Mouse (Mus musculus): Measurements from ENCODE around the gene Pibf1.

Gene Pibf1

DNA sequence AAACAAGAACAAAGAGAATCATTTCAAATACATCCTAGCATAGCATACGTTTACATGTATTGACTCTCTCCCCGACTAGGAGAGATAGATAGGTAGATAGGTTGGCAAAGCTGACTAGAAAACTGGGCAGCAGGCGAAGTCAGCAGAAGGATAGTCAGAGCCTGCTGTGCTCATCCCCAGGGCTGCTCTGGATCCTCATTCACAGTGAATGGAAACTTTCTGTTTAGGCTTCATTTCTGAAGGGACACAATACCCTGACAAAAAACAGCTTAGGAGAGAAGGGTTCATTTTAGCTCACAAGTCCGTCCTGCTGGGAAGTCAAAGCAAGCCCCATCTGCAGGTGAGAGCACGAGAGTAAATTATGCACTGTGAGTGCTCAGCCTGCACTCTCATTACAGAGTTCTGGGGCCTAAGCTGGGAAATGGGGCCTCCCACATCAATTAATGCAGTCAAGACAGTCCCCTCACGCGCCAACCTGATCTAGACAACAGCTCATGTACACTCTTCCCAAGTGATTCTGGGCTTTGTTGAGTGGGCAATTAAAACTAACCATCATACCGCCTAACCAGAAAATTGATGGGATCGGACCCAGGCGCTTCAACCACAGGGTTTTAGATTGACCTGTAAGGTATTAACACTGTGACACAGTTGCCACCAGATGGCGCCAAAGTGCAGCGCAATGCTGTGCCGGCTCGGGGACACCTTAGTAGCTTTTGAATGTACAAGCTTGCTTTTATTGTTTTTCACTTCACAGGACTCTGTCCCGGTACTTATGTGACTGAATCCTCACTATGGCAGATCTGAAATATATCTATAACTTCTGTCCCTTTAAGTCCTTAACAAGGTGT, 42.8 kb downstream of the Pibf1 start:
- peak; percentile 33 for DNase-seq (ENCODE audit: low spot score)

DNA sequence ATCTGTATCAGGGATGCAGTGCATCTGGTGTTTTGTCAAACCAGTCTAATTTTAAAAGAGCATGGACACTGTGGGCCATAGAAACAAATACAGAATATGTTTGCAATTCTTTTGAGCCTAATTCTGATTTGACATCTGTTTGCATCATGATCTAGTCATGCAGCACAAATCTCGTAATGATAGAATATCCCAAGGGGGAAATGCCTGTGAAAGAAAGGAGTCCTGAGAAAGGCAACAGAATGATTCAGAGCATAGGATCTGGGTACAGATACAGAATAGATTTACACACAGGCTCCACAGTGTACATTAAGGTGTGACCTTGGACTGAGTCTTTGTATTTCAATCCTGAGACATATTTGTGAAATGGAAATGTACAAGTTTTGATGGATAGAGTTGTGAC, 47.6 kb downstream of the Pibf1 start:
- no peak for DNase-seq (ENCODE audit: low spot score)

DNA sequence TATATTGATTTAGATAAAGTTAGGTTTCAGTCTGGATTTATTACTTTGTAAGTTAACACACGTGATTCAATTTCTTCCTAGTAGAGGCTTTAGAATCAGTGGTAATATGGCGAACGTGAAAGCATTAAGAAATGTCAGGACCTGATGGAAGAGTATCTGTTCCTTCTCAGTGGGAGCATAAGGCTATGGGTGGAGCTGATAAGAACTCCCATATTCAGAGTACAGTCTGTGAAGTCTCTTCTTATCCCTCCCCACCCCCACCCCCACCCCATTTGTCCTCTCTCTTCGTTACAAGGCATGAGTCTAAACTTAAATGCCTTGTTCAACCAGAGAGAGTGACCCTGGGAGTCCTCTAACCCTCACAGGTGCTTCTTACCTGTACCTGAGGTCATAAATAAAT, 53.5 kb downstream of the Pibf1 start:
- DNase-seq (ENCODE audit: low spot score): no peak

DNA sequence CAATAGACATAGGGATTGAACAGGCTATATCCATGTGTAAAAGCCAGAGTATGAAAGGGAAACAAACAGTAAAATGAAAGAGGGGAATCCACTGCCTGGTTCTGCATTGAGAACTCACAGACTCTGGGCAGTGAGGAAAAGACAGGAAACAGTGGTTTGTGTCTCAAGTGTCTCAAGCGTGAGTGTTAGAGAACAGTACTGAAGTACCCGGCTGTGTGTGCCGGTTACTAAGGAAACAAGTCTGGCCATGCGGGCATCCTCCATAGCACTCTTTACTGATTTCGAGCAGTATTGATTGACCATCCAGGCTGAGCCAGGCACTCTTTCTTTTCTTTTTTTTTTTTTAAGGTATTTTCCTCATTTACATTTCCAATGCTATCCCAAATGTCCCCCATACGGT, 60.7 kb downstream of the Pibf1 start:
- DNase-seq (ENCODE audit: low spot score): no peak

DNA sequence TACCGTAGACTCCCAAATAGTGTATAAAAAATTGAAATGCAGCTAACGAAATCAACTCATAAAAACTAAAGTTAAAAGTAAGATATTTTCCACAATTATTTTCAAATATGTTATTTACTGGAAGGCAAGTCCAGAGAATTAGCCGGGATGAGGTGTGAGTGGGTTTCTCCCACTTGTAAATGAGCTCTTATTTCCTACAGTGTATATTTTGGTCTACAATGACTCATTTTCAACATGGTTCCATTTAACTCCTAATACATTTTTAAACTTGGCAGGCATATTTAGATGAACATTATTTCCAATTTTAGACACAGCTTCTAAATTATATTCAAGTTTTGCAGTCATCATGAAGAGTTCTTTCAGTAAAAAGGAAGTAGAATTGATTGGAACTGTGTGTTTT, 63.8 kb downstream of the Pibf1 start:
- DNase-seq (ENCODE audit: low spot score): no peak

DNA sequence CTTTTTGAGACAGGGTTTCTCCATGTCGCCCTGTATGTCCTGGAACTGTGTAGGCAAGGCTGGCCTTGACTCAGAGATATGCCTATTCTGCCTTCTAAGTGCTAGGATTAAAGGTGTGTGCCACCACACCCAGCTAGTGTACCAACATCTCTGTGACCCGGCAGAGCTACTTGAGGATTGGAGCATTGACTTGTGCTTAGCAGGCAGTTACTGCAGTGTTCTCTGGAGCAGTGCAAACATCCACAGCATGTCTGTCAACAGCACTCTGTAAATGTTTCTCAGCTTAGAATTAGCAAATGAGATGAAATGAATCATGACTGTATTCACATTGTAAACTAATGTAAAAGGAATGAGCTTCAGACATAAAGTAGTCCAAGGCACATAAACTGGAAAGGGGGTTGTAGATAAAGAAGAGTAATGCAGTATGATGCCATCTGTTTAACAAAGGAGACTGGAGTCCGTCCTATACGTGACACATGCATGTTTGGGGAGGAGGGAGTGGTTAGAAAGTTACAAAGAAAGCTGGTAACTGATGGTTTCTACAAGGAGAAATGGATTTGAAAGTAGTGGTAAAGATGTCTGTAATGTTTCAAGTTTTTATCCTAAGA, 75.0 kb downstream of the Pibf1 start:
- DNase-seq (ENCODE audit: low spot score): no peak

DNA sequence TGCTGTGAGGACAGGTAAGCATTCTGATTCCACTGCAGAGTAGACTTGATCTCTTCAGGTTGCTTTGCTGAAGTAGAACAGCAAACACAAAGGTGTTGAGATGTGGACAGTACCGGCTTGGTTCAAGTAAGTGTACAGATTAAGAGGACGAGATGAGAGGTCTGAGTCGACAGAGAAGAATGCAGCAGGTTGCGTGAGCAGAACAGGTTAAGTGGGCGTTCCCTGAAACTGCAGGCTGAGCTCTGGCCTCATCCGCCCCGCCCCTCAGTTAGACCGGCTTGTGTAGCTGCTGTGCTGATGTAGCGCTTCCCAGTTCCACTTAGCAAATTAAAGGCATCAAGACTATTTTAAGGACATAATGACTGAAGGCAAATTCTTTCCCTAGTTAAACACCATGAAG, 77.3 kb downstream of the Pibf1 start:
- DNase-seq (ENCODE audit: low spot score): no peak

DNA sequence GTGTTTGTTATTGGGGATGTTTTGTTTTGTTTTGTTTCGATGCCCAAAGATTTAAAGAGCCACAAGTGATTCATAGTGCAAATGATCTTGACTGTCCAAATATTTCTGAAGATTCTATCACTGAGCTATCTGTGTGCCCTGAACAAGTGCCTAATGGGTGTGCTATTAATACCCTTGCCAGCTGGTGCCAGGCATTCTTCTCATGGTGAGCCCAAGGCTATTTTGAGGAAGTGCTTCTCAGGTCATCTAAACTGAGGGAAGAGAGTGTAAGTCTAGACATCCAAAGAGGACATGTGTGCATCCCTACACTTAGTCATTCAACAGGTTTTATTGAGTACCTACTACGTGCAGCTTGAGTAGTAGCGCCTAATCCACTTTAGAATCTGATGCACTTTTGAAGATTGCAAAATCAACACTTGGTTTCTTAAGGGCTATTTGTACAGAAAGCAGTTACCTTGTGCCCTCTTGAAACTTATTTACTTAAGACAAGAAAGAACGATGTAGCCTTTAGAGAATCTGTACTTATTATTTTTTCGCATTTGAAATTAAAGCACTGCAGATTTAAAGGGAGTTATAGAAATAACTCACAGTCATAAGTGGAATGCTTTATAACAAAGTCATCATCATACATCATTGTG, 91.0 kb downstream of the Pibf1 start:
- DNase-seq (ENCODE audit: low spot score): no peak

DNA sequence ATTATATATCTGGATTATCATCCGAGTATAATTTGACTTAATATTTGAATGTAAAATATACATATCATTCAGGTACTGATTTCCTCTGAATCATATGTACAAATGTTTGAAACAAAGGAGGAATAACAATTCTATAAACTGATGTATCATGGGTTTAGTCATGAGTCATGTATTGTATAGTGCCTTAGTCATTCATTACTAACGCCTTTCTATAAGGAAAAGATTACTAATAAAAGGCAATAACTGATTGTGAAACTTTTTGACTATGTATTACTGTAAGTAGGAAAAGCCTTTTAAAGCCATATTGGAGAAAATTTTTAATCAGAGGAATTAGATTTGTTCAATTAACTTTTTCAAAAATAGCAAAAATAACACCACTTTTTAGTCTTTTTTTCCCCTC, 106.6 kb downstream of the Pibf1 start:
- no peak for DNase-seq (ENCODE audit: low spot score)

DNA sequence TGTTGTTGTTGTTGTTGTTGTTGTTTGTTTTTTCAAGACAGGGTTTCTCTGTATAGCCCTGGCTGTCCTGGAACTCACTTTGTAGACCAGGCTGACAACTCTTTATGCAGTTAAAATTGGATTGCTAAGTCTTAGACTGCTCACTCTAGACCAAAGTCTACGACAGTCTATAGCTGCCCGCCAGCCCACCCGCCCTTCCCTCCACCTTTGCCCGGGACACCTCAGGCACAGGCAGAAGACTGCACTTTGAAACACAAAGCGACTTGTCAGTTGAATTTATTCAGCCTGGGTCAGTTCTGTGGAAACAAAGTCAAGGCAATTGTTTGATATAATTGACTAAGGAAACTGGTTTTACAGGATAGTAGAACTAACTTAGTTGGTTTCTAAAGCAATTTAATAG, 107.4 kb downstream of the Pibf1 start:
- no peak for DNase-seq (ENCODE audit: low spot score)

DNA sequence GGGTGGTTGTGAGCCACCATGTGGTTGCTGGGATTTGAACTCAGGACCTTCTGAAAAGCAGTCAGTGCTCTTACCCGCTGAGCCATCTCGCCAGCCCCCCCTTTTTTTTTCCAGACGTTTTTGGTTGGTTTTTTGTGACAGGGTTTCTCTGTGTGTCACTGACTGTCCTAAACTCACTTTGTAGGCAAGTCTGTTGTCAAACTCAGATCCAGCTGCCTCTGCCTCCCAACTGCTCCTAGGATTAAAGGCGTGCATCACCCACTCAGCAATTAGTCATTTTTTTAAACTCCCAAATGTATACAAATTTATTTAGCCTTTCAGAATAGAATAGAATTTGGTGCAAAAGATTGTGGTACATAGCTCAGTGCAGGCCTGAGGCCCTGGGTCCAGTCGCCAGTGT, 111.2 kb downstream of the Pibf1 start:
- DNase-seq (ENCODE audit: low spot score): no peak

DNA sequence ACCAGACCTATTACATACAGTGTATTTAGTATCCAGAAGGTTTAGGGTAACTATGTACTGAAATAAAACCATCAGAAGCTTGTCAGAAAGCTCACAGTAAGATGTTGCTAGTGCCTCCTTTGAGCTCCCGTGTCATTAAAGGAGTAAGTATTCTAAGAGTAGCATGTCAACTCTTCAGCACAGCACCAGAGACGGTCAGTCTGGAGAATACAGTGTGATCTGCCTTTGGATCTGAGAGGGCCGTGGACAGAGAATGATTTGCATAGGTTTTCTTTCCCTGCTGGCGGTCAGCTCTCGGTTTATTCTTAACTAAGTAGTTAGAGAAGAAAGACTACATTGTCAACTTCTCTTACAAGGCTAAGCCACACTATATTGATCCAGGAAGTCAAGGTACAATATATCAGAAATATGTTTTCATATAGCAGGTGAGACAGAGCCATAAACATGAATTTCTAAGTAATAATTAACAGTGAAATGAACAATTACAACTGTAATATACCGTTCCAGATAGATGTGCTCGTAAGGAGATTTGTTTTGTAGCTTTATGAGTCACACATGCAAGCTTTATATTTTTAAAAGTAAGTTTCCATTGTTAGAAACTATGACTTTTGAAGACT, 119.3 kb downstream of the Pibf1 start:
- DNase-seq (ENCODE audit: low spot score): no peak

DNA sequence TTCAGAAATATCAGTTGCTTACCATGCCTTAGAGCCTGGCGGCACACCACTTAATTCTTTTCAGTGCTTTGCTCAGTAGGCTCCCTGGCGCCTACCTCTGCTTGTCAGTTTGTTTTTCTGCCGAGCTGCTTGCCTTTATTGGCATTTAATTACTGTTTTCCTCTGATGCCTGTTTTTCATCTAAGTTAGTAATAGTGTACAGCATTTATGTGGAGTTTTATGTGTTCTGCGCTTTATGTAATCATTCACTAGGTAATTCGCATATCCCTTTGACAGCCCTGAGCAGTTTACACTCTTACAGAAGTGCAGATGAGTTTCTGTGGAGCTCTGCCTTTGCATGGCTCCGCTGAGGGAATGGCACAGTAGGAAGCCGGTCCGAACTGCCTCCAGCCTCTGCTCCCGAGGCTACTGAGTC, 120.5 kb downstream of the Pibf1 start:
- no peak for DNase-seq (ENCODE audit: low spot score)

DNA sequence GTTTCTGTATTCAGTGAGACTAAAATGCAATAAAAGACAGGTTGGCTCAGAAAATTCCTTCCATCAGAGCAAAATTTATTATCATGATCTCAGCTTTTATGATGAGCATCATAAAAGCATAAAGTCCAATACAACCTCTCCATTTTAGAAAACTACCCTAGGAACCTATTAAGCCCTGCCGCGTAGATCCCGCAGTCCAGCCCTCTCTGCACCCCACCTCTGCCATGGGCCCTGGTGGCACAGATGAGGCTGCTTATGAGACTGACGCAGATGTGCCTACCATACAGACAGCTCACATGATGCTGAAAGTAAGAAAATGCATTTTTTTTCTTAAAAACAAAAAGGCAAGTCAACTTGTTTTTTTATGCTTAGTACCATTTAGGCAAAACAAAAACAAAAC, 126.7 kb downstream of the Pibf1 start:
- DNase-seq (ENCODE audit: low spot score): no peak

DNA sequence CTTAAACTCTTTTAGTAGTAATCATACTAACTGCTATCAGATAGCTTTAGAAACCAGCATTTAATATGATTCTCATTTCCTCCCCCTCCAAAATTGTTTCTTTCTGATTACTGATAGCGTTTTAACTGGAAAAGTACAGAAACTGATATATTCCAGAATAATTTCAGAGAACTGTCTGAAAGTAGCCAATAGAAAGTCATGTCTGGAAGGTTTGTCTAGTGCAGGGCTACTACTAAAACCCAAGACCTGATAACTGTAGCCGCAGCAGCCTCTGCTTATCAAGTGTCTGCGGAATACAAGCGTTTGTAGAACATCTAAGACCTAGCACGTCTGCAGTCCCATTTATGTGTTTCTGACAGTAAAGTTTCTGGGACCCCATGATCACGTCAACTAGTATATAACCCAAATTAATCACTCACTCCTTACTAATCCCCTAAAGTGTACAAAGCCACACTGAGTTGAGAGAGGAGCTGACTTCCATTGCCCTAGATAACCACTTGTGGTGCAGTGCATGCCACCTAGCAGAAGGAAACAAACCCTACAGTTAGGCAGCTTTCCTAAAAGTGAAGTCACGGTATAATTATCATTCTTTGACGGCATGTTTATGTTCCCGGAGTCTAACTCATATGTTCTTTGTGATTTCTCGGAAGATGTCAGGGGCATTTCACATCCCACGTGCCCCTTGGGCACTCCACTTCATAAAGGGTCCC, 130.0 kb downstream of the Pibf1 start:
- no peak for DNase-seq (ENCODE audit: low spot score)

DNA sequence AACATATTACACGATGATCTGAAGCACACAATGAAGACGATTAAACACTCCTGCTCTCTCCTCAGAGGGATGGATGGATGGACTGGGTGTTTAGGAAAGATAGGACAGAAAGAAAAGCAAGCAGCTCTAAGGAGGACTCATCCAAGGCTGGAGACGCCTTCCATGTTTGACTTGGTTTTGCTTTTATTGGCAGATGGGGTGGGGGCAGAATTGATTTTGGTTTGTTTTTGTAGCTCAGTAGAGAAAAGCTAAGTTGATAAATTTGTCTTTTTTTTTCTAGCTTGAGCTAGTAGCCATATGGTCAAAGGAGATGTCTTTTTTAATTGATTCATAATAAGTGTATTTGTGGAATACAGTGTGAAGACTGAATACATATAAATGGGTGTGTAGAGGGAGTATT, 133.8 kb downstream of the Pibf1 start:
- DNase-seq (ENCODE audit: low spot score): no peak

DNA sequence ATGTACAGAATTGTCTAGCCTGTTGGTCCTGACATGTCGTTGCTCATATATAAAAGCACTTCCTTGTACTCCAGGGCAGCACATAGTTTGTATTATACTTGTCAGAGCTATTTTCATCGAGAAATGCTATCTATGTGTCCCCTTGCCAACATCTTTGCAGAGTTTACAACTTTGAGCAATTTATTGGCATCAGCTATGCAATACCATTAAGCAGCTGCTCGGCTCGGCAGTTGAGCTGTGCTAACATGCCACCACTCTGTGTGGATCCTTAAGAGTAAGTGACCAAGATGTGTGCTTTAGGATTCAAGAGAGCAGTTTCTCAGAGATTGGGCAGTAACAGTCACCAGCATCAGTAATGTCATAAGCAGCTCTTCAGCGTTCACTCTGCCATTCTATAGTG, 137.9 kb downstream of the Pibf1 start:
- no peak for DNase-seq (ENCODE audit: low spot score)

DNA sequence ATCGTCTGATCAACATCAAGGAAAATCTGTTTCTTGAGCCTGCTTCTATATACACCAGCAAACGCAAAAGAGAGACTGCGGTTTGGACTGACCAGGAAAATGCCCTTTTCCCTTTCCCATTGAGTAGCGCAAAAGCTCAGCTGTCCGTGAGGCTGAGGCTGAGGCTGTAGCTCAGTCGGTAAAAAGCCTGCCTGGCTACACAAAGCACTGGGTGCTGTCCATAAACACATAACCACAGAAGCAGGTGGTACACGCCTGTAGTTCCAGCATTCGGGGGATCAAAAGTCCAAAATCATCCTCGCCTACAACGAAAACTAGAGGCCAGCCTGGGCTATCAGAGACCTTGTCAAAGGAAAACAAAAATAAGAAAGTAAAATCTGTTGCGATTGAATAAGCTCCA, 141.3 kb downstream of the Pibf1 start:
- DNase-seq (ENCODE audit: low spot score): no peak

DNA sequence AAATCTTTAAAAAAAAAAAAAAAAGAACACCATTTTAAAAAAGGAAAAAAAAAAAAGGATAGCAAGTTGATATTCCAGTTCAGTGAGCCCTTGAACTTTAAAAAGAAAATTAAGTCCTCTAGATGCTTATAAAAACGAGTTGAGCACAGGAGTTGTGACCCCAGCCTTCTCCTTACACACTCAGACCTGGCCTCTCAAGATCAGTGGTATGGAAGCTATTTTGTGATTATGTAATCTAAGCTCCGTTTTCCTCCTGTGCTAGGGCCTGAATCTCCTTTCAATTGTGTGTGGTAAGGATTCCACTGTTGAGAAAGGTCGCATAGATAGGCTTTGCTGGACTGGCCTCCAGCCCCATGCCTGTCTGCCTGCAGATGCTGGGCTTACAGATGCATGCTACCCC, 145.3 kb downstream of the Pibf1 start:
- DNase-seq (ENCODE audit: low spot score): no peak

DNA sequence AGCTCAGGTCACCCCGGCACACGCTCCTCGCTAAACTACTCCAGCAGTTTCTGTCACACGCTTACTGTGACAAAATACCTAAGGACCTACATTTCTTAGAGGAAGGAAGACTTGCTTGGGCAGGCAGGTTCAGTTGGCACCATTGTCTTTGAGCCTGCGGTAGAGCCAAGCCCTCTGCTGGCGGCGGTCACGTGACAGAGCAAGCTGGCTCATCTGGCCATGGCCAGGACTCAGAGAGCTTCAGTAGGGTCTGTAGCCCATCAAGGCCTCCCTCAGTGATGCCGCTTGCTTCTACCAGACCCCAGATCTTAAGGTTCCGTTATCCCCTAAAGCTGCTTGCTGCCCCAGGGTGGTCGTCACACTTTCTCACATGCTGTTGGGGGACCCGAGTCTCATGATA, 162.8 kb downstream of the Pibf1 start:
- peak; percentile 50 for DNase-seq (ENCODE audit: low spot score)

DNA sequence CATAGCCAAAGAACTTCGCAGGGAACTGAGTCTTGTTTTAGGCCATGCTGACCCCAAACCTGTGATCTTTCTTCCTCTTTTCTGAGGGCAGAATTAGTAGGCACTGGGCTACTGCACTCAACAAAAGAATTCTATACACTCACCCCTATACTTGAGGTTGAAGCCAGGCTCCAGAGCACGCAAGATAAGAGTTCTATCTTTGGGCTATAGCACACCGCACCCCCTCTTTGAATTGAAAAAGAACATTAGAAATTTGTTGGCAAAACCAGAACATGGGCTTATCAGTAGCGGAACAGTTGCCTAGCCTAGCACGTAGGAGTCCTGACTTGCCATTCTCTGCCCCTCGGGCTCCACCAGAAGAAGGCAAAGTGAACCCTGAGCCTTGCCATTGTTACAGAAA, 164.6 kb downstream of the Pibf1 start:
- no peak for DNase-seq (ENCODE audit: low spot score)

DNA sequence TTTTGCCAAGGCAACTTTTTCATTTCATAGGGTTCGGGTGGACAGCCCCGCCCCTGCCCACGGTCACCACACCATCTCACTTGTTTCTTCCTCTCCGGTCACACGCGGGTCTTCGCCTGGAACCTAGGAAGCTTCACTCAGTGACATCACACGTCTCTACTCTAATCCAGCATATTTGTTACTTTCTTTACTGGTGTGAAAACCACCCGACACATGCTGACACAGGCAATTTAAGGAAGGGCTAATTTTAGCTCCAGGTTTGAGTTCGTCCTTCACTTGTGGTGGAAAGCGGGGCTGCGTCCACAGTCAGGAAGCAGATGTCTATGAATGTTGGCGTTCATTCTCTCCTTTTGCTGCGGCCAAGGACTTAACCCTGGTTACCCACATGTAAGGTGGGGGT, 166.6 kb downstream of the Pibf1 start:
- no peak for DNase-seq (ENCODE audit: low spot score)

Measured in testis, postnatal 14 days (tissue).